Mouse (Mus musculus): ENCODE data around the gene Cyp2s1. TPM values are rescaled to one million over a fixed set of nuclear protein-coding genes. Genes with fewer than 3 reads are reported as not detected.

Cyp2s1 gene
- polyA plus RNA-seq, 1 experiment from 2014 or later = 53.1 TPM

DNA sequence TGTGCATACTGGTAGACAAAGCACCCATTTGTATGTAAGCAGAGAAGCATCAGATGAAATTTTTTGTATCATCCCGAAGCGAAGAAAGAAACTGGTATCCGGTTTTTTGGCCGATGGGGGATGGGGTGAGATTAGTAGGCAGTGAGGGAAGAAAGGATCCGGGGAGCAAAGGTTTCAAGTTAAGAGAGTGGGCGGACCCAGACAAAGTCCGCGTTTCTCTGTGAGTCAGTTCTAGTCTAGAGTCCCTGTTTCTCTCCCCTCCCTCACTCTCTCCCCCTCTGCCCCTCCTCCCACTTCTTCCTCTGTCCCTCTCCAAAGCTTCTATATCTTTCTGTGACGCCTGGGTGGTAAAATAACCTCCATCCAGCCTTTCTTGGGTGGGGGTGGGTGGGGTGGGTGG lies 8.3 kb upstream of the Cyp2s1 start:
- WGBS = 55% methylated on average over 9 of the region's 9 CpGs
- peaks cover 3% of the 10 kb centered on the region; the same call in 1 of the 2 replicates for H3K4me1 ChIP-seq (ENCODE audit: control insufficient read depth, insufficient read depth, low read length)
- H3K36me3 ChIP-seq (ENCODE audit: control insufficient read depth, insufficient read depth, low read length) = no peaks in the 10 kb centered on the region
- H3K27ac ChIP-seq (ENCODE audit: low read length) = no peak overlapping the region
- ATAC-seq (ENCODE audit: insufficient read depth, low FRiP score) = no peak
- no peaks in the 10 kb centered on the region for H3K27me3 ChIP-seq (ENCODE audit: control insufficient read depth, insufficient read depth, low read length)
- H3K9me3 ChIP-seq (replicated peaks; ENCODE audit: control insufficient read depth, low read length) = no peaks in the 10 kb centered on the region
- H3K9ac ChIP-seq (ENCODE audit: low read length) = no peak overlapping the region
- no peak overlapping the region for H3K4me2 ChIP-seq (ENCODE audit: low read depth, low read length)
- H3K4me3 ChIP-seq (replicated peaks; ENCODE audit: low read length) = no peak overlapping the region

- WGBS = 14% methylated on average over 7 of the region's 7 CpGs
- H3K27ac ChIP-seq (ENCODE audit: low read length) = peak overlapping the region; percentile 94
Measured at GRCm38 (mm10) chr7:25815571-25815970, 1.1 kb downstream of the Cyp2s1 start.

DNA sequence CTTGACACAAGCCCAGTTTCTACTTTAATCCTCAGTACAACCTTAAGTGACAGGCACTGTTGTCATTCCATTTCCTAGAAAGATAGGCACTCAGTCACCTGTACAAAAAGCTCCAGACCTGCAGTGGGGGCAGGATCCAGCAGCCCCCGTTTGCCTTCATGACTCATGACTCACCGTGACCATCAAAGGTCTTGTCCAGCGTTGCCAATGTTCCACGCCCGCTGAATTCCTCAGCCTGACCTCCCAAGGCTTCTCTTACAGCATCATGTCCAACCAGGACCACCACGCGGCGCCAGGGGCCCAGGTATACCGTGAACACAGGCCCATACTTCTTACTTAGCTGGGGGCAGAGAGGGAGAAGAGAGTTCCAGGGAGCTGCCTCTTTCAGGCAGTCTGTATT lies 2.0 kb downstream of the Cyp2s1 start:
- H3K4me2 ChIP-seq (ENCODE audit: low read depth, low read length) = peak overlapping the region; percentile 95
- H3K9ac ChIP-seq (ENCODE audit: low read length) = 0 out of 2 replicates have a peak overlapping the region, but pooled peaks have one; percentile 83
- H3K4me1 ChIP-seq (ENCODE audit: control insufficient read depth, insufficient read depth, low read length) = peaks cover 6% of the 10 kb centered on the region; the same call in 1 of the 2 replicates
- peak overlapping the region; percentile 68 for H3K4me3 ChIP-seq (replicated peaks; ENCODE audit: low read length)
- no peaks in the 10 kb centered on the region for H3K9me3 ChIP-seq (replicated peaks; ENCODE audit: control insufficient read depth, low read length)
- H3K27ac ChIP-seq (ENCODE audit: low read length) = no peak overlapping the region
- H3K36me3 ChIP-seq (ENCODE audit: control insufficient read depth, insufficient read depth, low read length) = no peaks in the 10 kb centered on the region
- ATAC-seq (ENCODE audit: insufficient read depth, low FRiP score) = no peak
- no peaks in the 10 kb centered on the region for H3K27me3 ChIP-seq (ENCODE audit: control insufficient read depth, insufficient read depth, low read length)
- 75% methylated on average over 9 of the region's 9 CpGs for WGBS

More at GRCm38 (mm10) chr7:25815571-25815970, 1.1 kb downstream of the Cyp2s1 start:
- Histone ChIP-seq H3K4me2 (ENCODE audit: low read depth, low read length) (peak overlapping the region; percentile 95), H3K9ac (ENCODE audit: low read length) (peak overlapping the region; percentile 83), H3K36me3 (ENCODE audit: control insufficient read depth, insufficient read depth, low read length) (no peaks in the 10 kb centered on the region), H3K27me3 (ENCODE audit: control insufficient read depth, insufficient read depth, low read length) (no peaks in the 10 kb centered on the region), H3K9me3 (replicated peaks; ENCODE audit: control insufficient read depth, low read length) (no peaks in the 10 kb centered on the region), H3K4me3 (replicated peaks; ENCODE audit: low read length) (peak overlapping the region; percentile 68), H3K4me1 (ENCODE audit: control insufficient read depth, insufficient read depth, low read length) (peaks cover 6% of the 10 kb centered on the region; the same call in 1 of the 2 replicates)
- ATAC-seq (ENCODE audit: insufficient read depth, low FRiP score) = no peak

GRCm38 (mm10) chr7:25812195-25812594 lies 4.5 kb downstream of the Cyp2s1 start:
- peaks cover 6% of the 10 kb centered on the region; the same call in 1 of the 2 replicates for H3K4me1 ChIP-seq (ENCODE audit: control insufficient read depth, insufficient read depth, low read length)
- no peaks in the 10 kb centered on the region for H3K9me3 ChIP-seq (replicated peaks; ENCODE audit: control insufficient read depth, low read length)
- H3K4me2 ChIP-seq (ENCODE audit: low read depth, low read length) = no peak overlapping the region
- no peak overlapping the region for H3K27ac ChIP-seq (ENCODE audit: low read length)
- H3K9ac ChIP-seq (ENCODE audit: low read length) = no peak overlapping the region
- ATAC-seq (ENCODE audit: insufficient read depth, low FRiP score) = no peak
- H3K36me3 ChIP-seq (ENCODE audit: control insufficient read depth, insufficient read depth, low read length) = no peaks in the 10 kb centered on the region
- no peak overlapping the region for H3K4me3 ChIP-seq (replicated peaks; ENCODE audit: low read length)
- H3K27me3 ChIP-seq (ENCODE audit: control insufficient read depth, insufficient read depth, low read length) = no peaks in the 10 kb centered on the region
- WGBS = 72% methylated on average over 1 of the region's 1 CpGs

DNA sequence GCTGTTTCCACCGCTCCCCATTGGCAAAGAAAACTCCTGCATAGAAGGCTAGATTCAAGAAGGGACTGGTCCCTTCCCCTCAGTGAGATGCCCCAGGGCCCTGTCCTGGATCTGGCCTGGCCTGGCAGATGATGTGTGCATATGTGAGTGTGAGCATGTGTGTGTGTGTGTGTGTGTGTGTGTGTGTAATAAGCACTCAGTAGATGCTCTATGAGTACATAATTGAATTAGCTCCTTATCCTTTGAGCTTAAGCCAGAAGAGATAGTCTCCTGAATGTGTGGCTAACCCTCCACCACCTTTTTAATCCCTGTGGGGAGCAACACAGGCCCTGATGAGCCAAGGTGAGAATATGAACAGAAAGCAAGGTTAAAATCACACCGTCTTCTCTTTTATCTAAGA lies 5.0 kb downstream of the Cyp2s1 start:
- no peaks in the 10 kb centered on the region for H3K9me3 ChIP-seq (replicated peaks; ENCODE audit: control insufficient read depth, low read length)
- no peak overlapping the region for H3K4me3 ChIP-seq (replicated peaks; ENCODE audit: low read length)
- H3K9ac ChIP-seq (ENCODE audit: low read length) = no peak overlapping the region
- 72% methylated on average over 2 of the region's 2 CpGs for WGBS
- no peaks in the 10 kb centered on the region for H3K36me3 ChIP-seq (ENCODE audit: control insufficient read depth, insufficient read depth, low read length)
- no peak overlapping the region for H3K27ac ChIP-seq (ENCODE audit: low read length)
- no peak for ATAC-seq (ENCODE audit: insufficient read depth, low FRiP score)
- no peak overlapping the region for H3K4me2 ChIP-seq (ENCODE audit: low read depth, low read length)
- no peaks in the 10 kb centered on the region for H3K27me3 ChIP-seq (ENCODE audit: control insufficient read depth, insufficient read depth, low read length)
- H3K4me1 ChIP-seq (ENCODE audit: control insufficient read depth, insufficient read depth, low read length) = peaks cover 6% of the 10 kb centered on the region; the same call in 1 of the 2 replicates

- H3K27ac ChIP-seq (ENCODE audit: low read length) = no peak overlapping the region
- H3K4me2 ChIP-seq (ENCODE audit: low read depth, low read length) = peak overlapping the region; percentile 44
- H3K27me3 ChIP-seq (ENCODE audit: control insufficient read depth, insufficient read depth, low read length) = no peaks in the 10 kb centered on the region
- H3K36me3 ChIP-seq (ENCODE audit: control insufficient read depth, insufficient read depth, low read length) = no peaks in the 10 kb centered on the region
- peaks cover 9% of the 10 kb centered on the region for H3K4me1 ChIP-seq (ENCODE audit: control insufficient read depth, insufficient read depth, low read length)
- 20% methylated on average over 21 of the region's 21 CpGs for WGBS
- peak overlapping the region; percentile 26 for H3K4me3 ChIP-seq (replicated peaks; ENCODE audit: low read length)
- no peaks in the 10 kb centered on the region for H3K9me3 ChIP-seq (replicated peaks; ENCODE audit: control insufficient read depth, low read length)
- peak overlapping the region; percentile 66 for H3K9ac ChIP-seq (ENCODE audit: low read length)
- ATAC-seq (ENCODE audit: insufficient read depth, low FRiP score) = 0 out of 2 replicates have a peak, but pooled peaks have one; percentile 22
Measured at GRCm38 (mm10) chr7:25805631-25806343, 10.9 kb downstream of the Cyp2s1 start.

GRCm38 (mm10) chr7:25804792-25805191 lies 11.9 kb downstream of the Cyp2s1 start:
- H3K27ac ChIP-seq (ENCODE audit: low read length) = no peak overlapping the region

DNA sequence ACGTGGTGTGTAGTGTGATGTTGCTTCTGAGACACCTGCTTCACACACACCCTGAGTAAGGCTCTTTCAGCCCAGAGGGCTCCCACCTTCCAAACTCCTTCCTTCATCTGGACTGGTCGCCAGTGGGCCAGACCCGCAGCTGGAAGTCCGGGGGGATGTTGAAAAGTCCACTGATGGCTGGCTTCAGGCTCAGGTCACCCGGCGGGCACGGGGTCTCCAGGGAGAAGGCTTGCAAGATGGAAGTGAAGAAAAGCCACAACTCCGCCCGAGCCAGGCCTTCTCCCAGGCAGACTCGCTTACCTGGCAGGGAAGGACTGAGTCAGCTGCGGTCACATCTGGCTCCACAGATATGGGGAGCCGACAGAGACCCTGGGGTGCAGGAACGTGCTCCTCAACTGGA lies 13.3 kb downstream of the Cyp2s1 start:
- peaks cover 9% of the 10 kb centered on the region for H3K4me1 ChIP-seq (ENCODE audit: control insufficient read depth, insufficient read depth, low read length)
- peak overlapping the region; percentile 86; the same call in 1 of the 2 replicates for H3K27ac ChIP-seq (ENCODE audit: low read length)
- H3K9ac ChIP-seq (ENCODE audit: low read length) = no peak overlapping the region; the same call in 1 of the 2 replicates

More at GRCm38 (mm10) chr7:25804792-25805191, 11.9 kb downstream of the Cyp2s1 start:
- no peak overlapping the region for H3K4me3 ChIP-seq (replicated peaks; ENCODE audit: low read length)
- no peak overlapping the region for H3K4me2 ChIP-seq (ENCODE audit: low read depth, low read length)
- no peaks in the 10 kb centered on the region for H3K36me3 ChIP-seq (ENCODE audit: control insufficient read depth, insufficient read depth, low read length)
- WGBS = 71% methylated on average over 4 of the region's 4 CpGs
- H3K27me3 ChIP-seq (ENCODE audit: control insufficient read depth, insufficient read depth, low read length) = no peaks in the 10 kb centered on the region
- H3K9me3 ChIP-seq (replicated peaks; ENCODE audit: control insufficient read depth, low read length) = no peaks in the 10 kb centered on the region
- peaks cover 9% of the 10 kb centered on the region for H3K4me1 ChIP-seq (ENCODE audit: control insufficient read depth, insufficient read depth, low read length)
- no peak overlapping the region for H3K9ac ChIP-seq (ENCODE audit: low read length)
- ATAC-seq (ENCODE audit: insufficient read depth, low FRiP score) = no peak

More for the DNA sequence above, 13.3 kb downstream of the Cyp2s1 start:
- ATAC-seq (ENCODE audit: insufficient read depth, low FRiP score) = no peak
- no peak overlapping the region for H3K4me2 ChIP-seq (ENCODE audit: low read depth, low read length)
- H3K9me3 ChIP-seq (replicated peaks; ENCODE audit: control insufficient read depth, low read length) = no peaks in the 10 kb centered on the region
- no peak overlapping the region for H3K4me3 ChIP-seq (replicated peaks; ENCODE audit: low read length)
- WGBS = 74% methylated on average over 13 of the region's 13 CpGs
- H3K36me3 ChIP-seq (ENCODE audit: control insufficient read depth, insufficient read depth, low read length) = no peaks in the 10 kb centered on the region
- no peaks in the 10 kb centered on the region for H3K27me3 ChIP-seq (ENCODE audit: control insufficient read depth, insufficient read depth, low read length)
